Mouse (Mus musculus) megakaryocyte-erythroid progenitor cell, adult 5 weeks (primary cell): ENCODE data around the gene Efcab7. TPM values are rescaled to one million over a fixed set of nuclear protein-coding genes. Genes with fewer than 3 reads are reported as not detected.

ENCODE experiments used
- polyA plus RNA-seq: library from polyadenylated mRNA; stranded (reverse); fragments of >175 nt; gene quantifications from 2 replicates; pipeline ENCODE4 v1.2.3, GENCODE M21; 2012

Efcab7 gene
- 0.12 and 0.19 TPM in 2 replicates for polyA plus RNA-seq

DNA sequence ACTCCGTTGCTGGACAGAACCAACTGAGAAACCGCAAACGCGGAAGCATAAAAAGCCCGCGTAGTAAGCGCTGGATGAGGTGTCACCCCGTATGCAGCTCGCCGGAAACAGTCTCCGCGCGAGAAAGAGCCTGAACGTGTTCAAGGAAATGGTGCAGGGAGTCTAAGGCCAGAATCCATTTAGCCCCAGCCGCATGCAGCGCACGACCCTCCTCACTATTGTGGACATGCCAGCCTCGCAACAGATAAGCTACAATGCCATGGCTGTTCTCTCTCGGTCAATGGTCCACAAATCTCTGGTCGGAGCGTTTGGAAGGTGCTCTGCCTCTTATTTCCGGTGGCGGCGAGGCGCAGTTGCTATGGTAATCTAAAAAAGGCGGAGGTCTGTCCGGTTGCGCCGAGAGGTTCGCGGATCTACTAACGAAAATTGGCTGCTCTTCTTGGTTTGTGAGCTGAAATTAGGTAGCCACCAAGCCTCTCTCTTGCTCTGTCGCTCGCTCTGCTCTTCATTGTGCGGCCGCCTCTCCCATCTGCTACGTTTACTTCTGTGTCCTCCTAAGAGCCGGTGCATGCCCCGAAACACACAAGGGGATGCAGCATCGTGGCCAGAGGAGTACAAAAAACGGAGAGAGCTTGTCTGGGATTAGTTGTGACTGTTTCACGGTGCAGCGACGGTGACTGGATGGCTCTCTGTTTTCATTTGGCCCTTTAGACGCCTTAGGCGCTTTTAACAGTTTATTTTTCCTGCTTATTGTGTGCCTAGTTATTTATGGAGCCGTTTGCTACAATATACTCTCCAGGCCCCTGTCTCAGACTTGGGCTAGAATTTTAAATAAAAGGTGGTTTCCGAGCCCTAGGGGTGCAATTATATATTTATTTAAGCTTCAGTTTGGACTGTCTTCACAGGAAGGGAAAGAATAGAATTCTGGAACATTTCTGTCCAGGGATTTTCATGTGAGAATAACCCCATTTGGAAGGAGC lies at the start of gene Efcab7:
Gene Efcab7, plus strand, starts transcription at position 105 of the 980 bp plus-strand sequence.

DNA sequence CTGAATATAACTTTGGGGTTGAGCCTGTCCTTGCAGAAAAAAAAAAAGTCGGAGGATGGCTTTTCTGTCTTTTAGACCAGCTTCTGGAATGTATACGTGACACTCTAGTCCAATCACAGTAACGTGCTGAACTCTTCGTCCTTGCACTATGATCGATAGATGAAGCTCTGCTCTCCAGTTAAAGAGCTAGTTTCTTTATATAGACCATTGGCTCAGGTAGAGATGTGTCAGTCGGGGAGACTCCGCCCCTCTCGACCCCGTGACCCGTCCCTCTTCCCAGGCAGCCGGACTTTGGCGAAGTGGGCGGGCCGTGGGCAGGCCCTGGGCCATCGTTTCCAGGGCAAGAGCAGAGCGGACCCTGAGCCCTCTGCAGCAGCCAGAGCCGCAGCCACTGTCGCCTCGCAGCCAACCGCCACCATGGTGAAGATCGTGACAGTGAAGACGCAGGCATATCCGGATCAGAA lies 100.2 kb downstream of the Efcab7 start, which contains the start of gene Pgm1:
Gene Pgm1, plus strand, starts transcription at position 266 of the 464 bp plus-strand sequence.

DNA sequence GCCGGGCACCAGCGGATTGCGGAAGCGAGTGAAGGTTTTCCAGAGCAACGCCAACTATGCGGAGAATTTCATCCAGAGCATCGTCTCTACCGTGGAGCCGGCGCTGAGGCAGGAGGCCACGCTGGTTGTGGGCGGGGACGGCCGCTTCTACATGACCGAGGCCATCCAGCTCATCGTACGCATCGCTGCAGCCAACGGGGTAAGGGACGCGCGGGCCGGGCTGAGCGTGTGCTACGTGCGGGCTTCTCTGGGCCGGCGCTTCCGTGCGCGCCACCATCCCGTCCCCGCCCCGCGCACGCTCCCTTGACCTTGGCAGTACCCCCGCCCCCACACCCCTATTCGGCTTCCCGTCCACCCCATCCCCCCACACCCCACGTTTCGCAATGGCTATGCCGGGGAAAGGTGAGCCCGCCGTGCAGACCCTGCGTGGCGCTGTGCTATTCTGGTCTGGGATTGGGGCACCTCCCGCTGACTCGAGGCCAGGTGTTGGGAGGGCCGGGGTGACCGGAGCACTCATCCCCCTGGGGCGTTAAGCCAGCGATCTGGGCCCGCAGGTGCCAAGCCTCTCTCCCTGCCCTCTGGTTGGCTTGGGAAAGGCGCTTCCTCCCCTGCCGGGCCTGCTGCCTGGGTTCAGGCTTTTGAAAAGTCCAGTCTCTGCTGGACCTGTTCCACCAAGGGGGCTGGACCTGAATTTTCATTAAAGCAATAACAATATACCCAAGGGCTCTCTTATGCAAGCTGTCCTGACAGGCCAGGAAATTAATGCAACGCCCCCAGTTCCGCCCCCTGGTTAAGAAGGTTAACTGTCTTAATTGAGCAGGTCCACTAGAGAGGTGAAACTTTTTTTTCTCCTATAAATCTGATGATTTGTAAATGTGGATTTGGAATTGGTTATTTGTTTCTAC lies 100.9 kb downstream of the Efcab7 start, which contains the start of gene Itgb3bp:
Gene Itgb3bp, minus strand, starts transcription at position 201 of the 905 bp plus-strand sequence.

Other genes starting within 250 kb of the Efcab7 start
- 0.09 TPM in 1 of 2 replicates, not detected in the other for gene Foxd3, start 172.9 kb upstream of the Efcab7 start, polyA plus RNA-seq
- gene Alg6, start 113.5 kb upstream of the Efcab7 start, polyA plus RNA-seq, result 0.26 and 0.51 TPM in 2 replicates
- 18.2 and 19.0 TPM in 2 replicates for gene Pgm1, start 100.2 kb downstream of the Efcab7 start, polyA plus RNA-seq
- 0.45 and 0.59 TPM in 2 replicates for gene Itgb3bp, start 100.6 kb downstream of the Efcab7 start, polyA plus RNA-seq